ENCODE assay signal across 18 mouse cellular contexts in genomic region chr4:56524430-56524985, GRCm38 (mm10).
A peak's percentile ranks its signal among the peaks of the same experiment; 100 is the strongest.
DNase-seq lines count a peak whose midpoint lies in the region; ATAC-seq and TF ChIP-seq lines count a peak whose summit lies in the region.
"Had no signal": no experiment of that assay in that cellular context is flagged by ENCODE, and none has a peak within 500 bp of the region (broad histone marks: within the 10 kb centered on the region; RNA-seq: fewer than 3 reads in every experiment).

No protein-coding gene starts in this region.

- H3K4me2 ChIP-seq in forebrain, postnatal 0 days (ENCODE audit: low read depth), result no peak overlapping the region
- no peak overlapping the region for H3K4me2 ChIP-seq in forebrain, embryonic 11.5 days (ENCODE audit: low read depth, low read length, severe bottlenecking)
- H3K4me2 ChIP-seq: heart, embryonic 15.5 days; limb, embryonic 12.5 days had no signal

- DNase-seq in forebrain, postnatal 0 days, result peak; percentile 31
- DNase-seq in forebrain, embryonic 11.5 days (ENCODE audit: low spot score), result no peak
- peak; percentile 4 for DNase-seq in right cerebral cortex, adult 18-20 months
- DNase-seq in right cerebral cortex, postnatal 4 days, result no peak
- peak; percentile 21 to 47 for DNase-seq in layer of hippocampus, postnatal 14 days (ENCODE audit: low spot score in 2 of 2)
- DNase-seq in kidney, postnatal 10 days, result no peak
- no peak for DNase-seq in natural killer cell, adult 2 months (ENCODE audit: low spot score in 2 of 2)
- DNase-seq in heart, adult 8-10 months (ENCODE audit: low spot score), result no peak
- DNase-seq: adrenal gland, postnatal 10 days; heart, adult 11 months; kidney, postnatal 14 days; lung, postnatal 14 days had no signal

- 61% methylated on average over 6 of the region's 6 CpGs for WGBS in forebrain, postnatal 0 days
- 90% methylated on average over 6 of the region's 6 CpGs for WGBS in forebrain, embryonic 11.5 days

- no peak overlapping the region for H3K9ac ChIP-seq in forebrain, postnatal 0 days
- no peak overlapping the region for H3K9ac ChIP-seq in forebrain, embryonic 11.5 days (ENCODE audit: low read length)
- H3K9ac ChIP-seq: heart, embryonic 15.5 days; limb, embryonic 12.5 days; liver, embryonic 14.5 days had no signal

- no peaks in the 10 kb centered on the region for H3K9me3 ChIP-seq in forebrain, postnatal 0 days (ENCODE audit: low read length)
- no peaks in the 10 kb centered on the region for H3K9me3 ChIP-seq in forebrain, embryonic 11.5 days (ENCODE audit: control insufficient read depth, low read length)
- H3K9me3 ChIP-seq: heart, embryonic 15.5 days; hindbrain, embryonic 10.5 days; limb, embryonic 12.5 days had no signal

- H3K4me3 ChIP-seq in forebrain, postnatal 0 days (ENCODE audit: low read depth, low read length), result no peak overlapping the region
- no peak overlapping the region for H3K4me3 ChIP-seq in forebrain, embryonic 11.5 days (ENCODE audit: low read depth, low read length)
- H3K4me3 ChIP-seq: erythroblast, embryonic 14.5 days; heart, embryonic 15.5 days; hindbrain, embryonic 10.5 days; limb, embryonic 12.5 days had no signal

- peak; percentile 75 for ATAC-seq in forebrain, postnatal 0 days
- no peak for ATAC-seq in forebrain, embryonic 11.5 days (replicated peaks; ENCODE audit: low FRiP score)
- ATAC-seq: intestine, embryonic 16.5 days had no signal

- no peaks in the 10 kb centered on the region for H3K4me1 ChIP-seq in forebrain, postnatal 0 days (ENCODE audit: insufficient read depth)
- no peaks in the 10 kb centered on the region for H3K4me1 ChIP-seq in forebrain, embryonic 11.5 days (replicated peaks; ENCODE audit: control insufficient read depth, insufficient read depth, low read length)
- H3K4me1 ChIP-seq: heart, embryonic 15.5 days; hindbrain, embryonic 10.5 days; limb, embryonic 12.5 days had no signal

- H3K27ac ChIP-seq in forebrain, postnatal 0 days (ENCODE audit: low read depth, low read length), result no peak overlapping the region
- no peak overlapping the region for H3K27ac ChIP-seq in forebrain, embryonic 11.5 days (ENCODE audit: low read depth, low read length)
- H3K27ac ChIP-seq: heart, embryonic 15.5 days; hindbrain, embryonic 10.5 days; limb, embryonic 12.5 days; liver, embryonic 14.5 days had no signal

- H3K27me3 ChIP-seq in forebrain, postnatal 0 days (ENCODE audit: insufficient read depth, low read length), result no peaks in the 10 kb centered on the region
- H3K27me3 ChIP-seq in forebrain, embryonic 11.5 days (ENCODE audit: control insufficient read depth, insufficient read depth, low read length), result no peaks in the 10 kb centered on the region
- H3K27me3 ChIP-seq: heart, embryonic 15.5 days; limb, embryonic 12.5 days had no signal

- TF ChIP-seq CTCF in forebrain, postnatal 0 days (IDR thresholded peaks at IDR 0.05; ENCODE audit: low read depth), result no peak

- no peaks in the 10 kb centered on the region for H3K36me3 ChIP-seq in forebrain, postnatal 0 days (ENCODE audit: insufficient read depth)
- H3K36me3 ChIP-seq in forebrain, embryonic 11.5 days (ENCODE audit: control insufficient read depth, insufficient read depth, low read length), result no peaks in the 10 kb centered on the region
- H3K36me3 ChIP-seq: heart, embryonic 15.5 days; hindbrain, embryonic 10.5 days; limb, embryonic 12.5 days had no signal

Comparison
In these comparisons a context has a peak if more than half of its experiments do, and no peak if none do; other contexts are left out.
1. DNase-seq: peak in forebrain, postnatal 0 days (single experiment), right cerebral cortex, adult 18-20 months (single experiment) and layer of hippocampus, postnatal 14 days (2 of 2); none in forebrain, embryonic 11.5 days (single experiment), right cerebral cortex, postnatal 4 days (single experiment), kidney, postnatal 10 days (single experiment), natural killer cell, adult 2 months (0 of 2) and heart, adult 8-10 months (single experiment).